Mouse (Mus musculus): ENCODE measurements at regions not wholly inside any gene's neighbourhood (a gene's known extent, or its start where the extent isn't known, plus 50 kb on each side); places are given as distances from the start of the nearest gene placed in this dataset.

- Histone ChIP-seq H3K27ac (no peak overlapping the region), H3K9me3 (ENCODE audit: control insufficient read depth, low read length) (no peaks in the 10 kb centered on the region), H3K4me3 (replicated peaks; ENCODE audit: low read length) (no peak overlapping the region), H3K36me3 (replicated peaks; ENCODE audit: control insufficient read depth, insufficient read depth) (no peaks in the 10 kb centered on the region), H3K4me2 (replicated peaks) (no peak overlapping the region), H3K9ac (no peak overlapping the region), H3K4me1 (replicated peaks; ENCODE audit: control insufficient read depth, insufficient read depth, low read length) (peaks cover 13% of the 10 kb centered on the region), H3K27me3 (ENCODE audit: control insufficient read depth, insufficient read depth, low read length) (no peaks in the 10 kb centered on the region)
- DNase-seq (ENCODE audit: low spot score) (no peak), ATAC-seq (ENCODE audit: low FRiP score) (no peak)
- WGBS: 73% methylated on average over 4 of the region's 4 CpGs
Measured at GRCm38 (mm10) chr9:47438976-47439375, 91.0 kb upstream of the Cadm1 start.

- peak overlapping the region; percentile 35 for H3K9ac ChIP-seq
- no peaks in the 10 kb centered on the region for H3K36me3 ChIP-seq (replicated peaks; ENCODE audit: control insufficient read depth, insufficient read depth)
- H3K27ac ChIP-seq: no peak overlapping the region
- H3K4me2 ChIP-seq (replicated peaks): peak overlapping the region; percentile 47
- H3K4me3 ChIP-seq (replicated peaks; ENCODE audit: low read length): no peak overlapping the region
- WGBS: 27% methylated on average over 11 of the region's 11 CpGs
- no peaks in the 10 kb centered on the region for H3K9me3 ChIP-seq (ENCODE audit: control insufficient read depth, low read length)
- no peak for ATAC-seq (ENCODE audit: low FRiP score)
- DNase-seq (ENCODE audit: low spot score): peak; percentile 39
- H3K4me1 ChIP-seq (replicated peaks; ENCODE audit: control insufficient read depth, insufficient read depth, low read length): peaks cover 13% of the 10 kb centered on the region
- no peaks in the 10 kb centered on the region for H3K27me3 ChIP-seq (ENCODE audit: control insufficient read depth, insufficient read depth, low read length)
Measured at GRCm38 (mm10) chr9:47439506-47439905, 90.5 kb upstream of the Cadm1 start.

GRCm38 (mm10) chr9:47440128-47440527 lies 89.8 kb upstream of the Cadm1 start:
- Histone ChIP-seq H3K9ac (no peak overlapping the region), H3K27ac (no peak overlapping the region)
- no peak for ATAC-seq (ENCODE audit: low FRiP score)

GRCm38 (mm10) chr9:47441155-47441554 lies 88.8 kb upstream of the Cadm1 start:
- no peak overlapping the region for H3K4me3 ChIP-seq (replicated peaks; ENCODE audit: low read length)
- H3K9ac ChIP-seq: no peak overlapping the region
- H3K27me3 ChIP-seq (ENCODE audit: control insufficient read depth, insufficient read depth, low read length): no peaks in the 10 kb centered on the region
- no peak for DNase-seq (ENCODE audit: low spot score)
- peaks cover 8% of the 10 kb centered on the region; the same call in 1 of the 2 replicates for H3K4me1 ChIP-seq (replicated peaks; ENCODE audit: control insufficient read depth, insufficient read depth, low read length)
- no peak overlapping the region for H3K4me2 ChIP-seq (replicated peaks)
- H3K27ac ChIP-seq: no peak overlapping the region
- H3K36me3 ChIP-seq (replicated peaks; ENCODE audit: control insufficient read depth, insufficient read depth): no peaks in the 10 kb centered on the region
- no peak for ATAC-seq (ENCODE audit: low FRiP score)
- no peaks in the 10 kb centered on the region for H3K9me3 ChIP-seq (ENCODE audit: control insufficient read depth, low read length)
- WGBS: 91% methylated on average over 8 of the region's 8 CpGs

More at GRCm38 (mm10) chr9:47440128-47440527, 89.8 kb upstream of the Cadm1 start:
- Histone ChIP-seq H3K4me3 (replicated peaks; ENCODE audit: low read length) (no peak overlapping the region), H3K36me3 (replicated peaks; ENCODE audit: control insufficient read depth, insufficient read depth) (no peaks in the 10 kb centered on the region), H3K27me3 (ENCODE audit: control insufficient read depth, insufficient read depth, low read length) (no peaks in the 10 kb centered on the region), H3K4me1 (replicated peaks; ENCODE audit: control insufficient read depth, insufficient read depth, low read length) (peaks cover 12% of the 10 kb centered on the region), H3K9me3 (ENCODE audit: control insufficient read depth, low read length) (no peaks in the 10 kb centered on the region), H3K4me2 (replicated peaks) (peak overlapping the region; percentile 47)
- DNase-seq (ENCODE audit: low spot score): peak; percentile 58
- WGBS: 18% methylated on average over 6 of the region's 6 CpGs

GRCm38 (mm10) chr9:47444168-47444567 lies 85.8 kb upstream of the Cadm1 start:
- DNase-seq (ENCODE audit: low spot score) (no peak), ATAC-seq (ENCODE audit: low FRiP score) (no peak)
- no peak overlapping the region for H3K4me2 ChIP-seq (replicated peaks)
- no peaks in the 10 kb centered on the region for H3K36me3 ChIP-seq (replicated peaks; ENCODE audit: control insufficient read depth, insufficient read depth)
- 85% methylated on average over 2 of the region's 2 CpGs for WGBS
- no peak overlapping the region for H3K4me3 ChIP-seq (replicated peaks; ENCODE audit: low read length)
- no peaks in the 10 kb centered on the region for H3K27me3 ChIP-seq (ENCODE audit: control insufficient read depth, insufficient read depth, low read length)
- no peaks in the 10 kb centered on the region for H3K9me3 ChIP-seq (ENCODE audit: control insufficient read depth, low read length)
- H3K4me1 ChIP-seq (replicated peaks; ENCODE audit: control insufficient read depth, insufficient read depth, low read length): peaks cover 8% of the 10 kb centered on the region; the same call in 1 of the 2 replicates
- H3K9ac ChIP-seq: no peak overlapping the region
- H3K27ac ChIP-seq: no peak overlapping the region

GRCm38 (mm10) chr9:47444752-47445151 lies 85.2 kb upstream of the Cadm1 start:
- H3K27ac ChIP-seq: no peak overlapping the region
- 41% methylated on average over 1 of the region's 1 CpGs for WGBS
- DNase-seq (ENCODE audit: low spot score): no peak

GRCm38 (mm10) chr9:47445332-47445731 lies 84.6 kb upstream of the Cadm1 start:
- no peaks in the 10 kb centered on the region for H3K4me1 ChIP-seq (replicated peaks; ENCODE audit: control insufficient read depth, insufficient read depth, low read length)
- no peak overlapping the region for H3K9ac ChIP-seq
- WGBS: 73% methylated on average over 6 of the region's 6 CpGs
- H3K36me3 ChIP-seq (replicated peaks; ENCODE audit: control insufficient read depth, insufficient read depth): no peaks in the 10 kb centered on the region
- DNase-seq (ENCODE audit: low spot score) (no peak), ATAC-seq (ENCODE audit: low FRiP score) (no peak)
- no peak overlapping the region for H3K4me2 ChIP-seq (replicated peaks)
- H3K9me3 ChIP-seq (ENCODE audit: control insufficient read depth, low read length): no peaks in the 10 kb centered on the region
- H3K27me3 ChIP-seq (ENCODE audit: control insufficient read depth, insufficient read depth, low read length): no peaks in the 10 kb centered on the region
- no peak overlapping the region for H3K27ac ChIP-seq
- H3K4me3 ChIP-seq (replicated peaks; ENCODE audit: low read length): no peak overlapping the region

More at GRCm38 (mm10) chr9:47444752-47445151, 85.2 kb upstream of the Cadm1 start:
- Histone ChIP-seq H3K4me2 (replicated peaks) (no peak overlapping the region), H3K9me3 (ENCODE audit: control insufficient read depth, low read length) (no peaks in the 10 kb centered on the region), H3K4me3 (replicated peaks; ENCODE audit: low read length) (no peak overlapping the region), H3K4me1 (replicated peaks; ENCODE audit: control insufficient read depth, insufficient read depth, low read length) (peaks cover 3% of the 10 kb centered on the region; the same call in 1 of the 2 replicates), H3K9ac (no peak overlapping the region), H3K27me3 (ENCODE audit: control insufficient read depth, insufficient read depth, low read length) (no peaks in the 10 kb centered on the region), H3K36me3 (replicated peaks; ENCODE audit: control insufficient read depth, insufficient read depth) (no peaks in the 10 kb centered on the region)
- no peak for ATAC-seq (ENCODE audit: low FRiP score)

GRCm38 (mm10) chr9:47452752-47453151 lies 77.2 kb upstream of the Cadm1 start:
- no peak overlapping the region for H3K9ac ChIP-seq
- H3K4me3 ChIP-seq (replicated peaks; ENCODE audit: low read length): no peak overlapping the region
- DNase-seq (ENCODE audit: low spot score): no peak
- H3K9me3 ChIP-seq (ENCODE audit: control insufficient read depth, low read length): no peaks in the 10 kb centered on the region
- no peak for ATAC-seq (ENCODE audit: low FRiP score)
- H3K36me3 ChIP-seq (replicated peaks; ENCODE audit: control insufficient read depth, insufficient read depth): no peaks in the 10 kb centered on the region
- no peaks in the 10 kb centered on the region for H3K27me3 ChIP-seq (ENCODE audit: control insufficient read depth, insufficient read depth, low read length)
- WGBS: 77% methylated on average over 4 of the region's 4 CpGs
- no peak overlapping the region for H3K4me2 ChIP-seq (replicated peaks)
- no peak overlapping the region for H3K27ac ChIP-seq
- no peaks in the 10 kb centered on the region for H3K4me1 ChIP-seq (replicated peaks; ENCODE audit: control insufficient read depth, insufficient read depth, low read length)

- H3K36me3 ChIP-seq (replicated peaks; ENCODE audit: control insufficient read depth, insufficient read depth): no peaks in the 10 kb centered on the region
- no peaks in the 10 kb centered on the region for H3K9me3 ChIP-seq (ENCODE audit: control insufficient read depth, low read length)
- no peak overlapping the region for H3K9ac ChIP-seq
- no peak overlapping the region for H3K4me2 ChIP-seq (replicated peaks)
- no peak for ATAC-seq (ENCODE audit: low FRiP score)
- WGBS: 51% methylated on average over 15 of the region's 15 CpGs
- H3K27me3 ChIP-seq (ENCODE audit: control insufficient read depth, insufficient read depth, low read length): no peaks in the 10 kb centered on the region
- no peak for DNase-seq (ENCODE audit: low spot score)
- no peak overlapping the region for H3K4me3 ChIP-seq (replicated peaks; ENCODE audit: low read length)
- no peak overlapping the region for H3K27ac ChIP-seq
- no peaks in the 10 kb centered on the region for H3K4me1 ChIP-seq (replicated peaks; ENCODE audit: control insufficient read depth, insufficient read depth, low read length)
Measured at GRCm38 (mm10) chr9:47458721-47459418, 71.1 kb upstream of the Cadm1 start.

Measured in hindbrain, embryonic 14.5 days (tissue).